In the genomic region with DNA sequence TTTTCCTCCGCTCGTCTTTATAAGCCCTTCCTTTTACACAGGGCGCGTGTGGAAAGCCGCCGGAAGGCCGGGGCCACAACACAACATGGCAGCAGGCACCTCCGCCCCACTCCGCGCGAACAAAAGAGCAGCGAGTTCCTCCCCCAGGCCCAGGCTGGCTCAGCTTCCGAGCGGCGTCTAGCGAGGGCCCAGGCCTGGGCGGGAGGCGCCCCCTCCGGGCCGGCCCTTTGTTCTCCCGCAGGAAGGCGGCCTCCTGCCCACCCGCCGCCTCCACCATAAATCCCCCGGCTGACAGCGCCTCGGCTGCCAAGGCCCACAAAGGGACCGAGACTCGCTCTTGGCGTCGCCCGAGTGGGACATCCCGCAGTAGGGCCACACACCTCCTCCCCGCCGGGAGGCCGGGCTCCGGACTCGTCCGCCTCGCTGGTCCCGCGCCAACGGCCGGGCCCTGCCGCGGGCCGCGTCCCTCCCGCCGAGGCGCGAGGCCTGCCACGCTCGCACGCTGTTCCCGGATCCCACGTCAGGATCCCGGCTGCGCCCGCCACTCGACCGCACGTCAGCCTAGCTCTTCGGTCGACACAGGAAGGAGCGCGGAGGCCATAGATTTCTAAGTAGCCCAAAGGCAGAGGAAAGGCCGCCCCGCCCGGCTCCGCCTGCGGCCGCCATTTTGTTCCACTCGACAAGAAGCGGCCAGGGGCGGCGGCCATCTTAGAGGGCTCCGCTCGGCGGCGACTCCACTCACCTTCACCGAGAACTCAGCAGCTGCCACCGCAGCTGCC, we compare ENCODE assay signal across 8 mouse cellular contexts. TPM values are rescaled to one million over a fixed set of nuclear protein-coding genes. Genes with fewer than 3 reads are reported as not detected.
A peak's percentile ranks its signal among the peaks of the same experiment; 100 is the strongest.
DNase-seq lines count a peak whose midpoint lies in the region; ATAC-seq and TF ChIP-seq lines count a peak whose summit lies in the region.

No protein-coding gene starts in this region.

- peaks cover 36 to 41% of the 10 kb centered on the region in 2 experiments for H3K36me3 ChIP-seq in CH12.LX (replicated peaks in 1 of 2; ENCODE audit: control insufficient read depth in 1 of 2, insufficient read depth in 1 of 2, low read length in 1 of 2)
- H3K36me3 ChIP-seq in forebrain, embryonic 13.5 days (ENCODE audit: poor library complexity, severe bottlenecking), result peaks cover 43% of the 10 kb centered on the region
- peaks cover 43% of the 10 kb centered on the region for H3K36me3 ChIP-seq in heart, postnatal 0 days (replicated peaks; ENCODE audit: control insufficient read depth, insufficient read depth, low read length)
- peaks cover 49% of the 10 kb centered on the region for H3K36me3 ChIP-seq in liver, embryonic 15.5 days (replicated peaks)
- peaks cover 22% of the 10 kb centered on the region for H3K36me3 ChIP-seq in neural tube, embryonic 11.5 days (ENCODE audit: control insufficient read depth, insufficient read depth, low read length)
- peaks cover 24% of the 10 kb centered on the region for H3K36me3 ChIP-seq in stomach, embryonic 16.5 days (ENCODE audit: control insufficient read depth, insufficient read depth, low read length)

- no peak for TF ChIP-seq POLR2A in CH12.LX (IDR thresholded peaks at IDR 0.05; ENCODE audit: low read depth, low read length)

- H3K9me3 ChIP-seq in CH12.LX (replicated peaks; ENCODE audit: low read length), result no peaks in the 10 kb centered on the region
- no peaks in the 10 kb centered on the region for H3K9me3 ChIP-seq in forebrain, embryonic 13.5 days (replicated peaks)
- H3K9me3 ChIP-seq in heart, postnatal 0 days (replicated peaks; ENCODE audit: control insufficient read depth, low read length), result no peaks in the 10 kb centered on the region
- no peaks in the 10 kb centered on the region for H3K9me3 ChIP-seq in liver, embryonic 15.5 days (replicated peaks)
- no peaks in the 10 kb centered on the region for H3K9me3 ChIP-seq in neural tube, embryonic 11.5 days (ENCODE audit: control insufficient read depth, low read length)
- no peaks in the 10 kb centered on the region for H3K9me3 ChIP-seq in stomach, embryonic 16.5 days (replicated peaks; ENCODE audit: control insufficient read depth, low read length)

- peak overlapping the region; percentile 96 for H3K27ac ChIP-seq in CH12.LX (ENCODE audit: insufficient read depth, low read depth)
- H3K27ac ChIP-seq in forebrain, embryonic 13.5 days, result peak overlapping the region; percentile 100
- H3K27ac ChIP-seq in heart, postnatal 0 days (ENCODE audit: low read depth), result peak overlapping the region; percentile 100
- peak overlapping the region; percentile 99 for H3K27ac ChIP-seq in liver, embryonic 15.5 days (replicated peaks)
- H3K27ac ChIP-seq in neural tube, embryonic 11.5 days (ENCODE audit: low read depth, low read length), result peak overlapping the region; percentile 100
- peak overlapping the region; percentile 100 for H3K27ac ChIP-seq in stomach, embryonic 16.5 days (ENCODE audit: low read length)

- WGBS in forebrain, embryonic 13.5 days, result under 1% methylated on average over 78 of the region's 83 CpGs
- WGBS in heart, postnatal 0 days, result under 1% methylated on average over 78 of the region's 83 CpGs
- under 1% methylated on average over 83 of the region's 83 CpGs for WGBS in liver, embryonic 15.5 days (ENCODE audit: insufficient replicate concordance)
- under 1% methylated on average over 83 of the region's 83 CpGs for WGBS in neural tube, embryonic 11.5 days
- WGBS in stomach, embryonic 16.5 days, result under 1% methylated on average over 83 of the region's 83 CpGs

- ATAC-seq in forebrain, embryonic 13.5 days, result peak; percentile 71
- ATAC-seq in heart, postnatal 0 days (ENCODE audit: insufficient read depth, low read depth), result peak; percentile 74
- ATAC-seq in liver, embryonic 15.5 days (ENCODE audit: insufficient read depth), result peak; percentile 73
- peak; percentile 68 for ATAC-seq in neural tube, embryonic 11.5 days (ENCODE audit: insufficient read depth, low FRiP score, low TSS enrichment)
- ATAC-seq in stomach, embryonic 16.5 days (ENCODE audit: insufficient read depth, low FRiP score), result peak; percentile 70

- H3K9ac ChIP-seq in CH12.LX (ENCODE audit: insufficient read depth, low read depth), result peak overlapping the region; percentile 89
- peak overlapping the region; percentile 100 for H3K9ac ChIP-seq in forebrain, embryonic 13.5 days
- H3K9ac ChIP-seq in heart, postnatal 0 days (replicated peaks; ENCODE audit: low read depth, low read length), result peak overlapping the region; percentile 99
- H3K9ac ChIP-seq in liver, embryonic 15.5 days, result peak overlapping the region; percentile 93
- peak overlapping the region; percentile 100 for H3K9ac ChIP-seq in neural tube, embryonic 11.5 days (ENCODE audit: low read length)
- peak overlapping the region; percentile 100 for H3K9ac ChIP-seq in stomach, embryonic 16.5 days (ENCODE audit: low read length)

- no peak for TF ChIP-seq CTCF in CH12.LX (conservative IDR thresholded peaks at IDR 0.05 in 1 of 2, IDR thresholded peaks at IDR 0.05 in 1 of 2; ENCODE audit: low read depth in 2 of 2, low read length in 2 of 2)
- TF ChIP-seq CTCF in heart, postnatal 0 days (IDR thresholded peaks at IDR 0.05; ENCODE audit: low read depth), result no peak

- H3K79me2 ChIP-seq in CH12.LX (replicated peaks; ENCODE audit: control insufficient read depth, extremely low read depth, insufficient read depth, poor library complexity, severe bottlenecking), result peaks cover 36% of the 10 kb centered on the region

- TF ChIP-seq RAD21 in CH12.LX (IDR thresholded peaks at IDR 0.05; ENCODE audit: low read depth, low read length), result no peak

- TF ChIP-seq EP300 in CH12.LX (IDR thresholded peaks at IDR 0.05; ENCODE audit: low read length), result no peak
- no peak for TF ChIP-seq EP300 in heart, postnatal 0 days (IDR thresholded peaks at IDR 0.05; ENCODE audit: low read depth)

- in situ Hi-C loops in CH12.LX (cut with MboI; ENCODE audit: low pct_ligation_motif_present, low pct_unique_long_range_greater_than_20kb, low sequenced_read_pairs), result no loop called here

- H3K4me1 ChIP-seq in CH12.LX (ENCODE audit: control insufficient read depth in 1 of 2, insufficient read depth in 2 of 2), result peaks cover 0 to 24% of the 10 kb centered on the region in 2 experiments; a peak in 2 of 4 replicates
- peaks cover 30% of the 10 kb centered on the region for H3K4me1 ChIP-seq in forebrain, embryonic 13.5 days
- H3K4me1 ChIP-seq in heart, postnatal 0 days (ENCODE audit: control insufficient read depth, insufficient read depth), result peaks cover 22% of the 10 kb centered on the region
- peaks cover 47% of the 10 kb centered on the region for H3K4me1 ChIP-seq in liver, embryonic 15.5 days (replicated peaks)
- H3K4me1 ChIP-seq in neural tube, embryonic 11.5 days (ENCODE audit: control insufficient read depth, insufficient read depth, low read length), result peaks cover 19% of the 10 kb centered on the region
- peaks cover 14% of the 10 kb centered on the region for H3K4me1 ChIP-seq in stomach, embryonic 16.5 days (ENCODE audit: control insufficient read depth, insufficient read depth, low read length)

- H3K4me2 ChIP-seq in CH12.LX (ENCODE audit: insufficient read depth, low read depth, poor library complexity, severe bottlenecking), result no peak overlapping the region
- peak overlapping the region; percentile 74 for H3K4me2 ChIP-seq in forebrain, embryonic 13.5 days
- peak overlapping the region; percentile 79 for H3K4me2 ChIP-seq in heart, postnatal 0 days (ENCODE audit: low read depth, low read length)
- peak overlapping the region; percentile 87 for H3K4me2 ChIP-seq in liver, embryonic 15.5 days
- H3K4me2 ChIP-seq in neural tube, embryonic 11.5 days (ENCODE audit: low read depth), result peak overlapping the region; percentile 61; the same call in 1 of the 2 replicates
- H3K4me2 ChIP-seq in stomach, embryonic 16.5 days (ENCODE audit: low read depth, low read length), result peak overlapping the region; percentile 83

- peak overlapping the region; percentile 92 to 98 (median 95) for H3K4me3 ChIP-seq in CH12.LX (replicated peaks in 1 of 3; ENCODE audit: low read depth in 2 of 3, low read length in 2 of 3, poor library complexity in 1 of 3)
- H3K4me3 ChIP-seq in forebrain, embryonic 13.5 days, result peak overlapping the region; percentile 98
- peak overlapping the region; percentile 98 for H3K4me3 ChIP-seq in heart, postnatal 0 days (ENCODE audit: low read depth, low read length)
- peak overlapping the region; percentile 92 for H3K4me3 ChIP-seq in liver, embryonic 15.5 days (replicated peaks)
- peak overlapping the region; percentile 93 for H3K4me3 ChIP-seq in neural tube, embryonic 11.5 days (ENCODE audit: low read depth, low read length)
- H3K4me3 ChIP-seq in stomach, embryonic 16.5 days (replicated peaks; ENCODE audit: low read length), result peak overlapping the region; percentile 89

- dilution Hi-C loops in CH12.LX (cut with MboI; ENCODE audit: extremely low pct_ligation_motif_present, extremely low pct_unique_long_range_greater_than_20kb, low sequenced_read_pairs), result no loop called here

- H3K27me3 ChIP-seq in CH12.LX (replicated peaks), result no peaks in the 10 kb centered on the region
- H3K27me3 ChIP-seq in forebrain, embryonic 13.5 days, result no peaks in the 10 kb centered on the region
- H3K27me3 ChIP-seq in heart, postnatal 0 days (ENCODE audit: control insufficient read depth, insufficient read depth, low read length), result no peaks in the 10 kb centered on the region
- H3K27me3 ChIP-seq in liver, embryonic 15.5 days, result no peaks in the 10 kb centered on the region
- H3K27me3 ChIP-seq in neural tube, embryonic 11.5 days (ENCODE audit: control insufficient read depth, insufficient read depth, low read length), result no peaks in the 10 kb centered on the region
- no peaks in the 10 kb centered on the region for H3K27me3 ChIP-seq in stomach, embryonic 16.5 days (ENCODE audit: control insufficient read depth, insufficient read depth, low read length)

- peak; percentile 42 for DNase-seq in CH12.LX (ENCODE audit: extremely low read depth)
- peak; percentile 83 for DNase-seq in c-Kit-positive CD71-positive TER-119-positive erythroid progenitor cells, embryonic 14.5 days (ENCODE audit: low spot score)
- peak; percentile 88 for DNase-seq in heart, postnatal 0 days (ENCODE audit: low spot score)
- peak; percentile 89 to 95 for DNase-seq in kidney, postnatal 4 days
- DNase-seq in neural tube, embryonic 11.5 days (ENCODE audit: low spot score), result peak; percentile 89

RNA-seq across cellular contexts. Expression of a gene that starts 0.6 kb away (rescaled TPM):
- total RNA-seq in CH12.LX (2012; rRNA removed) (217 and 318 TPM in 2 replicates), CH12.LX (2014; rRNA removed) (671 and 744 TPM in 2 replicates)
- polyA plus RNA-seq in CH12.LX (2012; ENCODE audit: insufficient read length, low read depth), result 821 and 920 TPM in 2 replicates
- 1,138 and 1,216 TPM in 2 replicates for polyA plus RNA-seq in forebrain, embryonic 13.5 days (2015; fragmentation: Nextera tagmentation; extraction: Ambion mirVana)
- total RNA-seq in heart, postnatal 0 days (2014; rRNA removed; ENCODE audit: low replicate concordance), result 211 and 470 TPM in 2 replicates
- polyA plus RNA-seq in heart, postnatal 0 days (2015; fragmentation: Nextera tagmentation; extraction: Ambion mirVana), result 393 and 422 TPM in 2 replicates
- 322 and 346 TPM in 2 replicates for polyA plus RNA-seq in liver, embryonic 15.5 days (2015; fragmentation: Nextera tagmentation; extraction: Ambion mirVana)
- polyA plus RNA-seq in neural tube, embryonic 11.5 days (2014; fragmentation: Nextera tagmentation; extraction: Ambion mirVana), result 2,074 and 2,084 TPM in 2 replicates
- polyA plus RNA-seq in stomach, embryonic 16.5 days (2015; fragmentation: Nextera tagmentation; extraction: Ambion mirVana), result 678 and 699 TPM in 2 replicates

RNA-seq across cellular contexts. Expression of a gene that starts 53.5 kb away (rescaled TPM):
- total RNA-seq in CH12.LX (2012; rRNA removed) (27.4 and 29.7 TPM in 2 replicates), CH12.LX (2014; rRNA removed) (34.3 and 34.8 TPM in 2 replicates)
- polyA plus RNA-seq in CH12.LX (2012; ENCODE audit: insufficient read length, low read depth), result 31.7 and 37.2 TPM in 2 replicates
- 89.4 and 89.8 TPM in 2 replicates for polyA plus RNA-seq in forebrain, embryonic 13.5 days (2015; fragmentation: Nextera tagmentation; extraction: Ambion mirVana)
- 11.6 and 17.0 TPM in 2 replicates for total RNA-seq in heart, postnatal 0 days (2014; rRNA removed; ENCODE audit: low replicate concordance)
- polyA plus RNA-seq in heart, postnatal 0 days (2015; fragmentation: Nextera tagmentation; extraction: Ambion mirVana), result 26.2 and 30.4 TPM in 2 replicates
- 21.8 and 22.3 TPM in 2 replicates for polyA plus RNA-seq in liver, embryonic 15.5 days (2015; fragmentation: Nextera tagmentation; extraction: Ambion mirVana)
- polyA plus RNA-seq in neural tube, embryonic 11.5 days (2014; fragmentation: Nextera tagmentation; extraction: Ambion mirVana), result 90.6 and 99.7 TPM in 2 replicates
- 54.4 and 57.3 TPM in 2 replicates for polyA plus RNA-seq in stomach, embryonic 16.5 days (2015; fragmentation: Nextera tagmentation; extraction: Ambion mirVana)

Comparison
In these comparisons a context has a peak if more than half of its experiments do, and no peak if none do; other contexts are left out.
1. Peak in every context shown above with its lines: DNase-seq, ATAC-seq, H3K4me3 ChIP-seq and H3K27ac ChIP-seq.
2. DNase-seq: peak in every context shown above with its lines; median percentile 92 in kidney, postnatal 4 days; 89 in neural tube, embryonic 11.5 days; 88 in heart, postnatal 0 days; 83 in c-Kit-positive CD71-positive TER-119-positive erythroid progenitor cells, embryonic 14.5 days; 42 in CH12.LX.